Mouse (Mus musculus): Measurements from ENCODE around the gene Vac14. TPM values are rescaled to one million over a fixed set of nuclear protein-coding genes. Genes with fewer than 3 reads are reported as not detected.

Vac14 gene
- polyA plus RNA-seq, 1 experiment from 2014 or later = 14.0 TPM

- no peak overlapping the region for H3K9ac ChIP-seq (ENCODE audit: low read length)
- H3K4me1 ChIP-seq (ENCODE audit: control insufficient read depth, insufficient read depth, low read length) = 0 out of 2 replicates have a peak, but pooled peaks cover 4% of the 10 kb centered on the region
- ATAC-seq (ENCODE audit: insufficient read depth, low FRiP score) = no peak
Observed at GRCm38 (mm10) chr8:110755511-110756170, 137.3 kb downstream of the Vac14 start.

GRCm38 (mm10) chr8:110756196-110756595, 137.8 kb downstream of the Vac14 start:
- Histone ChIP-seq H3K27me3 (ENCODE audit: control insufficient read depth, insufficient read depth, low read length) (no peaks in the 10 kb centered on the region), H3K9ac (ENCODE audit: low read length) (no peak overlapping the region), H3K4me3 (replicated peaks; ENCODE audit: low read length) (no peak overlapping the region), H3K9me3 (replicated peaks; ENCODE audit: control insufficient read depth, low read length) (no peaks in the 10 kb centered on the region), H3K4me1 (ENCODE audit: control insufficient read depth, insufficient read depth, low read length) (0 out of 2 replicates have a peak, but pooled peaks cover 4% of the 10 kb centered on the region), H3K27ac (ENCODE audit: low read length) (no peak overlapping the region), H3K4me2 (ENCODE audit: low read depth, low read length) (no peak overlapping the region), H3K36me3 (ENCODE audit: control insufficient read depth, insufficient read depth, low read length) (no peaks in the 10 kb centered on the region)
- no peak for ATAC-seq (ENCODE audit: insufficient read depth, low FRiP score)
- WGBS = 72% methylated on average over 5 of the region's 5 CpGs

More at GRCm38 (mm10) chr8:110755511-110756170, 137.3 kb downstream of the Vac14 start:
- Histone ChIP-seq H3K9me3 (replicated peaks; ENCODE audit: control insufficient read depth, low read length) (no peaks in the 10 kb centered on the region), H3K27ac (ENCODE audit: low read length) (no peak overlapping the region), H3K4me2 (ENCODE audit: low read depth, low read length) (no peak overlapping the region), H3K4me3 (replicated peaks; ENCODE audit: low read length) (no peak overlapping the region), H3K36me3 (ENCODE audit: control insufficient read depth, insufficient read depth, low read length) (no peaks in the 10 kb centered on the region), H3K27me3 (ENCODE audit: control insufficient read depth, insufficient read depth, low read length) (no peaks in the 10 kb centered on the region)
- 61% methylated on average over 15 of the region's 15 CpGs for WGBS

GRCm38 (mm10) chr8:110760280-110760940, 142.0 kb downstream of the Vac14 start:
- no peak for ATAC-seq (ENCODE audit: insufficient read depth, low FRiP score)
- WGBS = 61% methylated on average over 7 of the region's 7 CpGs
- Histone ChIP-seq H3K27me3 (ENCODE audit: control insufficient read depth, insufficient read depth, low read length) (no peaks in the 10 kb centered on the region), H3K4me3 (replicated peaks; ENCODE audit: low read length) (no peak overlapping the region), H3K9ac (ENCODE audit: low read length) (no peak overlapping the region), H3K27ac (ENCODE audit: low read length) (no peak overlapping the region), H3K9me3 (replicated peaks; ENCODE audit: control insufficient read depth, low read length) (no peaks in the 10 kb centered on the region), H3K4me1 (ENCODE audit: control insufficient read depth, insufficient read depth, low read length) (0 out of 2 replicates have a peak, but pooled peaks cover 4% of the 10 kb centered on the region), H3K36me3 (ENCODE audit: control insufficient read depth, insufficient read depth, low read length) (no peaks in the 10 kb centered on the region), H3K4me2 (ENCODE audit: low read depth, low read length) (no peak overlapping the region)

GRCm38 (mm10) chr8:110761185-110761584, 142.8 kb downstream of the Vac14 start:
- Histone ChIP-seq H3K27me3 (ENCODE audit: control insufficient read depth, insufficient read depth, low read length) (no peaks in the 10 kb centered on the region), H3K9ac (ENCODE audit: low read length) (no peak overlapping the region), H3K4me3 (replicated peaks; ENCODE audit: low read length) (no peak overlapping the region), H3K9me3 (replicated peaks; ENCODE audit: control insufficient read depth, low read length) (no peaks in the 10 kb centered on the region), H3K27ac (ENCODE audit: low read length) (no peak overlapping the region), H3K4me1 (ENCODE audit: control insufficient read depth, insufficient read depth, low read length) (0 out of 2 replicates have a peak, but pooled peaks cover 4% of the 10 kb centered on the region), H3K4me2 (ENCODE audit: low read depth, low read length) (no peak overlapping the region), H3K36me3 (ENCODE audit: control insufficient read depth, insufficient read depth, low read length) (no peaks in the 10 kb centered on the region)
- WGBS = 36% methylated on average over 5 of the region's 5 CpGs
- ATAC-seq (ENCODE audit: insufficient read depth, low FRiP score) = peak; percentile 75; the same call in 1 of the 2 replicates

GRCm38 (mm10) chr8:110761988-110762387, 143.6 kb downstream of the Vac14 start:
- WGBS = 50% methylated on average over 6 of the region's 6 CpGs
- no peak overlapping the region for H3K9ac ChIP-seq (ENCODE audit: low read length)
- 0 out of 2 replicates have a peak, but pooled peaks cover 4% of the 10 kb centered on the region for H3K4me1 ChIP-seq (ENCODE audit: control insufficient read depth, insufficient read depth, low read length)
- no peak overlapping the region for H3K4me2 ChIP-seq (ENCODE audit: low read depth, low read length)
- no peak for ATAC-seq (ENCODE audit: insufficient read depth, low FRiP score)
- no peaks in the 10 kb centered on the region for H3K27me3 ChIP-seq (ENCODE audit: control insufficient read depth, insufficient read depth, low read length)
- H3K27ac ChIP-seq (ENCODE audit: low read length) = no peak overlapping the region
- H3K4me3 ChIP-seq (replicated peaks; ENCODE audit: low read length) = no peak overlapping the region
- H3K36me3 ChIP-seq (ENCODE audit: control insufficient read depth, insufficient read depth, low read length) = no peaks in the 10 kb centered on the region
- no peaks in the 10 kb centered on the region for H3K9me3 ChIP-seq (replicated peaks; ENCODE audit: control insufficient read depth, low read length)

GRCm38 (mm10) chr8:110764671-110765070, 146.3 kb downstream of the Vac14 start:
- Histone ChIP-seq H3K4me3 (replicated peaks; ENCODE audit: low read length) (no peak overlapping the region), H3K27ac (ENCODE audit: low read length) (no peak overlapping the region), H3K9ac (ENCODE audit: low read length) (no peak overlapping the region), H3K36me3 (ENCODE audit: control insufficient read depth, insufficient read depth, low read length) (no peaks in the 10 kb centered on the region), H3K4me1 (ENCODE audit: control insufficient read depth, insufficient read depth, low read length) (0 out of 2 replicates have a peak, but pooled peaks cover 4% of the 10 kb centered on the region), H3K9me3 (replicated peaks; ENCODE audit: control insufficient read depth, low read length) (no peaks in the 10 kb centered on the region), H3K27me3 (ENCODE audit: control insufficient read depth, insufficient read depth, low read length) (no peaks in the 10 kb centered on the region), H3K4me2 (ENCODE audit: low read depth, low read length) (no peak overlapping the region)
- WGBS = 84% methylated on average over 3 of the region's 3 CpGs
- no peak for ATAC-seq (ENCODE audit: insufficient read depth, low FRiP score)

GRCm38 (mm10) chr8:110767261-110767660, 148.9 kb downstream of the Vac14 start:
- 77% methylated on average over 6 of the region's 6 CpGs for WGBS
- Histone ChIP-seq H3K9ac (ENCODE audit: low read length) (no peak overlapping the region), H3K4me3 (replicated peaks; ENCODE audit: low read length) (no peak overlapping the region), H3K4me2 (ENCODE audit: low read depth, low read length) (no peak overlapping the region), H3K4me1 (ENCODE audit: control insufficient read depth, insufficient read depth, low read length) (no peaks in the 10 kb centered on the region), H3K27ac (ENCODE audit: low read length) (no peak overlapping the region), H3K27me3 (ENCODE audit: control insufficient read depth, insufficient read depth, low read length) (no peaks in the 10 kb centered on the region), H3K9me3 (replicated peaks; ENCODE audit: control insufficient read depth, low read length) (no peaks in the 10 kb centered on the region), H3K36me3 (ENCODE audit: control insufficient read depth, insufficient read depth, low read length) (no peaks in the 10 kb centered on the region)
- no peak for ATAC-seq (ENCODE audit: insufficient read depth, low FRiP score)

Other genes starting within 250 kb of the Vac14 start
- 7.0 and 8.2 TPM in 2 replicates for gene Mtss1l, start 102.9 kb downstream of the Vac14 start, polyA plus RNA-seq (2015; fragmentation: Nextera tagmentation; extraction: Ambion mirVana)
- 2.9 and 5.0 TPM in 2 replicates for gene Il34, start 187.3 kb downstream of the Vac14 start, polyA plus RNA-seq (2015; fragmentation: Nextera tagmentation; extraction: Ambion mirVana)
- gene Cog4, start 228.0 kb downstream of the Vac14 start, polyA plus RNA-seq (2015; fragmentation: Nextera tagmentation; extraction: Ambion mirVana) = 70.3 and 71.5 TPM in 2 replicates
- 128 and 131 TPM in 2 replicates for gene Sf3b3, start 228.2 kb downstream of the Vac14 start, polyA plus RNA-seq (2015; fragmentation: Nextera tagmentation; extraction: Ambion mirVana)